Mouse (Mus musculus): Measurements from ENCODE around the gene Speg.

Speg gene

GRCm38 (mm10) chr1:75393846-75394245 is 18.7 kb downstream of the Speg start:
- no peak for DNase-seq (ENCODE audit: low read depth, low spot score)

DNA sequence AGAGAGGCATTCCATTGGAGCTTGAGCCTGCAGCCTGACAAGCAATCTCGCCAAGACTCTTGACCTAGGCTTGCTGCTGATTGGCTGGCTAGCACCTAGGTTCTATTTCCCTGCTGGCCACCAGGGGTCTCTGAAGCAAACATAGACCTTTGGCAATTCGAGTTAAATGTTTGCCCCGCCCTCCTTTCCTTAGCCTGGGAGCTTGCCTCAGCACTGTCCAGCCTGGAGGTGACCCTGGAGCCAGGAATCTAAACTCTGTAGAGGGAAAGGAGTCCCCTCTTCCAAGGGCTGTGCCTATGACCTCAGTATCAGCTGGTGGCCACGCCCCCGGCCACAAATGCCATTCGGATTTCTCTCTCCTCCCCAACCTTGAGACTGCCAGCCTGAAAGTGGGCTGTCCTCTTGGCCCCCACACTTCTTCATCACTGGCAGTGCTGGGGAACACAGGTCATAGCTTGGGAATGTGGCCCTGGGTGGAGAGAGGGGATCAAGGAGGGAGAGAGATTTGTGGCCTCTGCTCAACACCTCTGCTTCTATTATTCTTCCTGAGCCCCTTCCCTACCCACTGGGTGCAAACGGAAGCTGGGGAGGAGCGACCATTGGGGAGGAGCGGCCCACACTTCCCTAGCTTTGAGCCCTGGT is 23.8 kb downstream of the Speg start:
- DNase-seq (ENCODE audit: low read depth, low spot score) = no peak

DNA sequence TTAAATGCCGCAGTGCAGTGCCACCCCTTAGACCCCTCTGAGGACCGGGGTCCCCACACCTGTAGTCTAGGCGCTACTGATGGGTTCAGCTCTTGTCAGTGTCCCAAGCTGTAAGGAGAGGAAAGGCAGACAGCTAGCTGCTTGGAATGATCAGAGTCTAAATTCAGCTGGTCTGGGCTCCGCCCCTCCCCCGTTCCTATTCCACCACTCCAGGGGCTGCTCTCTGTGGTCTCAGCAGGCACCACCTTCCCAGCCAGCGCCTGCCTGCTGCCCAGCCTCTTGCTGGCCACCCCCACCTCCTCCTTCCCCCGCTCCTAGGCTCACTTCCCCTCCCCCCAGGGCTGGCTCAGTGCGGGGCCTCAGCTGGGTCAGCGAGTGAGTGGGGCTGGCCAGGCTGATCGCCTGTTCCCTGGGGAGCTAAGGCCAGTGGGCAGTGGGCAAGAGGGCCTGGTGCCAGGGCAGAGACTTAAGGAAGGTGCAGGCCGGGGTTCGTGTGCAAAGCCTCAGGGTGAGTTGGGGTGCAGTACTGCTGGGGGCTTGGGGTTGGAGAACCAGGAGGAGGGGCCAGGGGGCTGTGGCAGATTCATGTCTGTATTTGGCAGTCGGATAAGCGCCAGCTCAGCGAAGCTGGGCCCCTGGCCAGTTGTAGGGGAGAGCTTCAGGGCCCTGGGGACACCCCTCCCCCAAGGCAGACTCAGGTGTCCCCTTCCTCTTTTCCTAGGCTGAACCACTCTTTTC is 24.8 kb downstream of the Speg start:
- DNase-seq (ENCODE audit: low read depth, low spot score) = no peak

DNA sequence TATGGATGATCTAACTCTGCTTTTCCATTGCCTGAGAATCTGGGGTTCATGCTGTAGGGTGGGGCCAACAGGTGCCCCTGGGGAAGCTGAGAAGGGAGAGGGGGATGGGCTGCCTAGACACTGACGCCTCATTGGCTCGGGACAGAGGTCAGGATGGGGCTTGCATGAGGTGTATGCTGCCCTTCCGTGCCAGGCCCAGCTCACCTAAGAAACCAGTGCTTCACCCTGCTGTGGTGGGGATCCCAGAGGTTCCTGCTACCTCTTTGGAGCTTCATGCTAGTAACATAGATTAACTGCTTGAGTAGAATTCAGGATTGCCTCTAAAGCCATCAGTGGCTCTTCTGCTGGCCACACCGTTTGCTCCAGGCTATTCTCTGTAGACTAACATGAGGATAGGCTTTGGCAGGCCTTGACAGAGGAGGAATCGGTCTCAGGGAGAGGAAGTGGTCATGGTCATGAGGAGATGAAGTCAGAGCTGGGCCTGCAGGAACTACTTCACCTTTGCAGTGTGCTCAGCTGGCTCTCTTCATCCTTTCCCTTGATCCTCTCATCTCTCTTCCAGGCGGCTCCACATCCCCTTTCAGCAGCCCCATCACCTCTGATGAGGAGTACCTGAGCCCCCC is 25.5 kb downstream of the Speg start:
- DNase-seq (ENCODE audit: low read depth, low spot score) = no peak

DNA sequence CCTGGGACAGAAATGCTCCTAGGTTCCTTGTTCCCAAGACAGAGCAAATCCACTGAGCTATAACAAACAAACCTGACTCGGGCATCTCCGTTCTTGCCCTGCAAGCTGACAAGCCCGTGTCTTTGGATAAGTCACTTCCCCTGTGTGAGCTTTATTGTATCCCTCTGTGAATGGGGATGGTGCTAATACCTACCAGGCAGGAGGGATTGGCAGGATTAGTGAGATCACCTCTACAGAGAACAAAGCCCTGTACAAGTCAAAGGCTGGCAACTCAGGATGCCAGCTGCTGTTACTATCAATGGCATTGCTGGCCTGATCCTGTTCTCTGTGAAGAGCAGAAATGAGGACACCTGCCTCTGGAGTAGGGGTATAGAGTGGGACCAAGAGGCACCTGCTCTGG is 30.4 kb downstream of the Speg start:
- no peak for DNase-seq (ENCODE audit: low read depth, low spot score)

DNA sequence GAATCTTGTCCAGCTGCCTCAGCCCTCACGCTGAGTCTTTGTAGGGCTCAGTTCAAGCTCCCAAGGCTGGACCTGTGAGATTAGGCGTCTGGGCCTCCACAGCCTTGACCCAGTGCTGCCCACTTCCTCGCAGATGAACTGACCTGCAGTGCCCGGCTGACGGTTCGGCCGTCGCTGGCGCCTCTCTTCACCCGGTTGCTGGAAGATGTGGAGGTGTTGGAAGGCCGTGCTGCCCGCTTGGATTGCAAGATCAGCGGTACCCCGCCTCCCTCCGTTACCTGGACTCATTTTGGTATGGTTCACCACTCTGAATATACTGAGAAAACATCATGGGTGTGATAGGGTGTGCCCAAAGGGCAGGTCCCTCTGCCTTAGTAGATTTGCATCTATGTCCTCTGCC is 31.1 kb downstream of the Speg start:
- no peak for DNase-seq (ENCODE audit: low read depth, low spot score)

- DNase-seq (ENCODE audit: low read depth, low spot score) = no peak
Observed at GRCm38 (mm10) chr1:75407056-75407455, 32.0 kb downstream of the Speg start.

GRCm38 (mm10) chr1:75408210-75408609 is 33.1 kb downstream of the Speg start:
- DNase-seq (ENCODE audit: low read depth, low spot score) = no peak

GRCm38 (mm10) chr1:75409950-75410349 is 34.9 kb downstream of the Speg start:
- DNase-seq (ENCODE audit: low read depth, low spot score) = no peak

DNA sequence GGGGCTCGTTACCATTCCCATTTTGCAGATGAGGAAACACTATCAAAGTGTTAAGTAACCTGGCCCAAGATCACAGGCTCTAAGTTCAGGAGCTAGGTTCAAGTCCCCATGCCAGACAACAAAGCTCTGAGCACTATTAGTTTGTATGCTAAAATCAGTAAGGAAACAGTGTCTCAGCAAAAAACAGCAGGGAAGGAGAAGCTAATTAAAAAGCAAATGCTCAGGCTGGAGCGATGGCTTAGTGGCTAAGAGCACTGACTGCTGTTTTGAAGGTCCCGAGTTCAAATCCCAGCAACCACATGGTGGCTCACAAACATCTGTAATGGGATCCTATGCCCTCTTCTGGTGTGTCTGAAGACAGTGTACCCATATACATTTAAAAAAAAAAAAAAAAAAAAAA is 37.1 kb downstream of the Speg start:
- no peak for DNase-seq (ENCODE audit: low read depth, low spot score)

- no peak for DNase-seq (ENCODE audit: low read depth, low spot score)
Observed at GRCm38 (mm10) chr1:75413749-75414148, 38.7 kb downstream of the Speg start.

DNA sequence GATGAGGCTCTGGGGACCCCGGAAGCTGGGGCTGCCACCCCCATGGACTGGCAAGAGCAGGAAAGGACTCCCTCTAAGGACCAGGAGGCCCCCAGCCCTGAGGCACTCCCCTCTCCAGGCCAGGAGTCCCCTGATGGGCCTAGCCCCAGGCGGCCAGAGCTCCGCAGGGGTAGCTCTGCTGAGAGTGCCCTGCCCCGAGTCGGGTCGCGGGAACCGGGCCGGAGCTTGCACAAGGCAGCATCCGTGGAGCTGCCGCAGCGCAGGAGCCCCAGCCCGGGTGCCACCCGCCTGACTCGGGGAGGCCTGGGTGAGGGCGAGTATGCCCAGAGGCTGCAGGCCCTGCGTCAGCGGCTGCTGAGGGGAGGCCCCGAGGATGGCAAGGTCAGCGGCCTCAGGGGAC is 46.7 kb downstream of the Speg start:
- no peak for DNase-seq (ENCODE audit: low read depth, low spot score)

GRCm38 (mm10) chr1:75422216-75422822 is 47.2 kb downstream of the Speg start:
- DNase-seq (ENCODE audit: low read depth, low spot score) = no peak

GRCm38 (mm10) chr1:75422823-75423471 is 47.9 kb downstream of the Speg start:
- DNase-seq (ENCODE audit: low read depth, low spot score) = no peak

GRCm38 (mm10) chr1:75423780-75424390 is 48.8 kb downstream of the Speg start:
- no peak for DNase-seq (ENCODE audit: low read depth, low spot score)

GRCm38 (mm10) chr1:75425796-75426471 is 50.8 kb downstream of the Speg start:
- DNase-seq (ENCODE audit: low read depth, low spot score) = peak; percentile 61

DNA sequence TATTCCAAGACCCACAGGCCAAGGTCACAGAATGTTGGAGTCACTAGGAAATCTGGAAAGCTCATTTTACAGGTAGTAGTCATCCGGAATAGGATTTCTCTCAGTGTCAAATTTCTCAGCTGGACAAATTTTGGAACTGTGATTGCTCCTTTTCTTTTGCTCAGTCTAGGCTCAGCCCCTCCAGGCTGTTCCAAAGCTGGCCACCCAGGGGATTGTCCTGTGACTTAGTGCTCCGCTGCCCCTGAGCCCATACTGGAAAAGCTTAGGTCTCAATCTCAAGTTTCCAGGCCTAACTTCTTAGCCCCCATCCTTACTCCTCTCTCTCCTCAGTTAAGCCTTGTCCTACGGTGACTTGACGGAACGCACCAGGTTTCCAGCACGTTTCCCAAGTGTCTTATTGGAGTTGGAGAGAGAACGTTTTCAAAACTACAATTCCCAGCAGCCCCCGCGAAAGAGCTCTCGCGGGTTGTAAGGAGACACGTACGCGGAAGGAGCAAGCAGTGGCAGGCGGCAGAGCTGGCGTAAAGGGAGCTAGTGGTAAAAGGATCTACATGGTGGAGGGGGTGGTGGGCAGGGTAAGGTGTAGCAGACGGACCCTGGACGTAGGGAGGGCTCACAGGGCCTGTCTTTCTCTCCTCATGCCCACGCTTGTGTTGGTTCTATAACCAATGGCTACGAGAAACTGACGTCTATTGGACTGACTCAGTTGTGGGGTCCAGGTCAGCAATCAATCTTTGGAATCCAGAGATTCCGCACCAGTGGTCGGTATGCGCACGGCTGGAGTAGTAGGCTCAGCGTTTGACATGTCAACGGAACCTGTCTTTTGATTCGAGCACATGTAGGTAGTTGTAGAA is 60.6 kb downstream of the Speg start, which contains the start of gene Gmppa:
Gmppa (plus strand) TSS at position 456 of the 854 bp plus-strand sequence.
- DNase-seq (ENCODE audit: low read depth, low spot score) = no peak

DNA sequence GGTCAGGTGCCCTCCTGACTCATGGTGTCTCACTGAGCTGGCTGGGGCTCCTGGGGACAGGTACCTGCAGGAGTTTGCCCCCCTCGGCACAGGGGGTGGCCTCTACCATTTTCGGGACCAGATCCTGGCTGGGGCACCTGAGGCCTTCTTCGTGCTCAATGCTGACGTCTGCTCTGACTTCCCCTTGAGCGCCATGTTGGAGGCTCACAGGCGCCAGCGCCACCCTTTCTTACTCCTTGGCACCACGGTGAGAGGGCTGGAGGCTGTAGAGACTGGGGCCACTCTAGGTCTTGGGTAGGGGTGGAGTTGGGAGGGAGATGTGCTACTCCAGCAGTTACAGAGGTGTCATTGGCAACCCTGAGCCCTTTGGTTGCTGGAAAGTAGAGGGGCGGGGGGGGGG is 63.7 kb downstream of the Speg start:
- no peak for DNase-seq (ENCODE audit: low read depth, low spot score)

DNA sequence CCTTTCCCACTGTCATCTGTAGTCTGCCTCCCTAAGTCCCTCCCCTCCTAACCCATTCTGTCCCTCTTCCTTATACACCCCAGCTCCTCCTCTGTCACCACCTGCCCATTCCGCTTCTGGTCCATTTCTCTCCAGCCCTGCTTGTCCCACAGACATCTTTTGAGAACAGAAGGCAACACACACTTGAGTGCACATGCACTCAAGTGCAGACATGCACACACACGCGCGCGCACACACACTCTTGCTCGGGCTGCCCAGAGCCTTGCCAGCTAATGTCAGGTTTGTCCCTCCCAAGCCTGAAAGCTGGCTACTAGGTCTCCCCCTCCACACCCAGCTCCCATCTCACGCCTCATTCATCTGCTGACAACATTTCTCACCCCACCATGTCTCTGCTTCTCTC is 65.6 kb downstream of the Speg start:
- no peak for DNase-seq (ENCODE audit: low read depth, low spot score)

DNA sequence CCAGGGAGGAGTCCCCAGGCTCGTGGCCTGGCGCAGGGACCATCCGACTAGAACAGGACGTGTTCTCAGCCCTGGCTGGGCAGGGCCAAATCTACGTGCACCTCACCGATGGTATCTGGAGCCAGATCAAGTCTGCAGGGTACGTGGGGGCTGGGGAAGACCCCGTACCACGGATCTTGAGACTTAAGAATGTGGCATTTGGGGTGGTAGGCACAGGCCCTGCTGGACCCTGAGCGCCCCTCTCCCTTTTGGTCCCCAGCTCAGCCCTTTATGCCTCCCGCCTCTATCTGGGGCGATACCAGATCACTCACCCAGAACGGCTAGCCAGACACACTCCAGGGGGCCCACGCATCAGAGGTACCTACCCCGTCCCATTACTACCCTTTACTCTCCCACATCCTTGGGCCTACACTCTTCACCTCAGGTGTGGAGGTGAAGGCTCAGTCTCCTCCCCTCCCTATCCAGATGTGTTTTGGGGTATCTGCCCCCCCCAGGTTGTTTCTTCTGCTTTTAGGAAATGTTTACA is 66.4 kb downstream of the Speg start:
- DNase-seq (ENCODE audit: low read depth, low spot score) = no peak
